Mouse (Mus musculus) left cerebral cortex, postnatal 36 days (tissue): ENCODE data around the gene Ctnnbip1. TPM values are rescaled to one million over a fixed set of nuclear protein-coding genes. Genes with fewer than 3 reads are reported as not detected.
A peak's percentile ranks its signal among the peaks of the same experiment; 100 is the strongest.

Source experiments
- DNase-seq, 2 experiments: peaks; one replicate each; pipeline ENCODE4 v3.0.0; 2021 to 2022; ENCODE audit warnings: low spot score in 2 of 2, mixed read lengths in 1 of 2
- intact Hi-C: fragments of 180-260 bp; cut with DNase I; formaldehyde crosslinking; loops from one replicate; pipeline ENCODE4 v1.15.1; 2025
- total RNA-seq, 2 experiments: library from RNA; stranded (reverse); gene quantifications; 2 replicates each; pipeline ENCODE4 v1.2.3; 2021

Ctnnbip1 gene
- total RNA-seq, 2 experiments from 2014 or later: 36.7 to 43.5 TPM

DNA sequence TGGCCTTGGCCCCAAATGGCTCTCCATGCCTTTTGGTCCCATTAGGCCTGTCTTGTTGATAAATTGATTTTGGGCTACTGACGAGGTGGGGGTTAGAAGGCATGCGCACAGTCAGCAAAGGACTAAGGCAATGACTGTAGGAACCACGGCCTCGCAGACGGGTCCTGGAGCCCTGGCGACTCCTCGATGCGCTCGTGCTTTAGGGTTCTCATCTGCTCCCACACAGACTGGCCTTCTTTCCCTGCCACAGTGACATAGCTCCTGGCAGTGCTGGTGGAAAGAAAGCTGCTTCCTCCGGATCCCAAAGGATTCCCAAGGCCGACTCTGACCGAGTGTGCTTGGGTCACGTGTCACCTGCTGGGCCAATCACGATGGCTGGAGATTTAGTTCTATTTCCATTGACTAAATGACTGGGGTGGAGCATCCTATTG, 56.4 kb downstream of the Ctnnbip1 start:
- intact Hi-C loops: no loop called here
- no peak for DNase-seq

DNA sequence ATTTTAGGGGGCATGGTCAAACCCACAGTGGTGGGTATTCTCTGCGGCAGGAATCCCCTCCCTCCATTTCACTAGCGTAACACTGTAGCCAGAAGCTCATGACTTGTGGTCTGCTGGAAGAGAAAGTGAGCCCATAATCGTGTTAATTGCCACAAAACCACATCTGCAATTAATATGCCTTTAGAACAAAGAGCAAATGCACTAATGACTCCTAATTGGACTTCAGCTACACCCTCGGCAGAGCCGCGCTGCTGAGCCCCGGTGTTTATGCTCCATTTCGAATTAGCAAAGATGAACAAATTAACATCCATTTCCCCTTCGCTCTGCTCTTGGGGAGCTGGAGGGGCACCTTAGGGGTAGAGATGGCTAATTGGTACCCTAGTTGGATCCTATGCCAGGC, 58.0 kb downstream of the Ctnnbip1 start:
- intact Hi-C loops: no loop called here
- DNase-seq: no peak

DNA sequence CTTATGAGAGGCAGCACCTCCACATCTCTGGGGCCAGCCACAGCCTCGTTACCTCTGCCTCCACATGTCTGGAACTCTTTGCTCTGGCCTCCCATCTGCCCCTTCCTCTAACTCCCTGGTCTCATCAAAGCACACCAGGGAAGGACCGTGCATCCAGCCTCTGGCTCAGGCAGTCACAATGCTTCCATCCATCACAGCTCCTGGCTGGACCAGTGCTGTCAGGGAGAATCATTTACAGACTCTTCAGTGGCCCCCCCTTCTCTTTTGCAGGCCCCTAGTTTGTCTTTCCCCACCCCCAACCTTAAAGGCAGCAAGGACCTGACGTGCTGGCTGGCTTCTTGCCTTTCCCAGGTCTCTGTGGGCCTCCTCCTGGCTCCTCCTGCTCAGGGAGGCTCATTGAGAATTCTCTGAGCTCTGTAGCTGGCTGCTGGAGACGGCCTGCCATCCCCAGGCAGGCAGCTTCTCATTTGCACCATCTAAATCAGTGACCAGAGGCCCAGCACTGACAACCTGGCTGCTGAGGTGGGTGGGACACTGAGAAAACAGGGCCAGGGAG, 59.0 kb downstream of the Ctnnbip1 start:
- no peak for DNase-seq
- intact Hi-C loops: no loop called here

DNA sequence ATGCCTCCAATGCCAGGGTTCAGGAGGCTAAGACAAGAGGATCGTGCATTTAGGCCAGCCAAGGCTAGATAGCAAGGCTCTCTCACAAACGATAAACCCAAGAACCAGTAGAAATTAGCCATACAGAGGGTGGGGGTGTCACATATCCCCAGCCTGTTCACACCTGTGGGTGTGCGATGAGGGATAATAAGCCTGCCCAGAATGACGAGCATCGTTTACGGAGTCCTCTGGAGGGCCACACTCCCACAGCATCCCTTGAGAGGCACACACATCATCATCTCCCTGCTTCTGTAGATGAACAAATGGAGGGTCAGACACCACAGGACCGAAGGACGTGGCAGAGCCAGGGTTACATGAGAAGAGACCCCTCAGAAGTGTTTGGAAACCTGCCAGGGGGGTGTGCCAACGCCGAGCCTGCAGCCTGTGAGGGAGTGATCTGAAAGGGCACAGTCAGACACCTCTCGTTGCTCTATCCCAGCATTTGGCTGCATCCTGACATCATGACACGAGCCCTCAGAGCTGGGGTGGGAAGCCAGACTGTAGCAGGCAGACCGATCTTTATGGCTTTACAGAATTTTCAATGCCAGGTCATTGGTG, 60.1 kb downstream of the Ctnnbip1 start:
- intact Hi-C loops: no loop called here
- DNase-seq: no peak

DNA sequence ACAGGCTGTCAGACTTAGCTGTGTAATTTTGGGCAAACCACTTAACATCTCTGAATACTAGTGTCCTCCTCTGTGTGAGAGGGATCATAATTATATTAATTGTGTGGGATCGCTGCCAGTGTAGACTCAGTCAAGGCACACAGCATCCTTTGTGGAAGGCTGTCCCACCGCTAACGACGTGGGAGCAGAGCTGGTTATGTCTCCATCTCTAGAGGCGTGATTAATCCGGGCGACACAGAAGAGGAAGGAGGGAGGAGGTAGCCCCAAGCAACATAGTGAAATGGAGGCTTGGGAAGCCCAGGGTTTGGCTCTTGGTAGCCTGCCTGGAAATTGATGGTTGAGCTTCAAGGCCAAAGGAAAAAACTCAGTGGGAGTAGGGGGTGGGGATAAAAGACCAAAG, 60.8 kb downstream of the Ctnnbip1 start:
- no peak for DNase-seq
- intact Hi-C loops: no loop called here

DNA sequence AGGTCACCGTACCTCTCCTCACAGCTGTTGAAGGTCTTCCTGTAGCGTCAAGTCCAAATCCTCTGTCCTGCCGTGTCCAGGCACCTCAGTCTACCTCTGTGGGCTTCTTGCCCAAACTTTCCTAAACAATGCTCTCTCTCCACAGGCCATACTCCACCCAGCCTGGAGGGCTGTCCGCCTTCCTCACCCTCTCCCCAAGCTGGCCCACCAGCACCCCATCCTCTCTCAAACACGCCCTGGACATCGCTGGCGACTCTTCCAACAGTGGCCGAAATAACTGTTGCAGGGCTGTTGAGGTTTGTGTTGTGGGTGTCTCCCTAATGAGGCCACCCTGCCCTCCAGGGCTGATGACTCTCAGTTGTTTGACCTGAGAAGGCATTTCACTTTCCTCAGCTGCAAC, 67.2 kb downstream of the Ctnnbip1 start:
- no peak for DNase-seq
- intact Hi-C loops: loop anchor here (5.0 kb wide), 1 partner anchor 33 kb away; no protein-coding TSS in a partner anchor

DNA sequence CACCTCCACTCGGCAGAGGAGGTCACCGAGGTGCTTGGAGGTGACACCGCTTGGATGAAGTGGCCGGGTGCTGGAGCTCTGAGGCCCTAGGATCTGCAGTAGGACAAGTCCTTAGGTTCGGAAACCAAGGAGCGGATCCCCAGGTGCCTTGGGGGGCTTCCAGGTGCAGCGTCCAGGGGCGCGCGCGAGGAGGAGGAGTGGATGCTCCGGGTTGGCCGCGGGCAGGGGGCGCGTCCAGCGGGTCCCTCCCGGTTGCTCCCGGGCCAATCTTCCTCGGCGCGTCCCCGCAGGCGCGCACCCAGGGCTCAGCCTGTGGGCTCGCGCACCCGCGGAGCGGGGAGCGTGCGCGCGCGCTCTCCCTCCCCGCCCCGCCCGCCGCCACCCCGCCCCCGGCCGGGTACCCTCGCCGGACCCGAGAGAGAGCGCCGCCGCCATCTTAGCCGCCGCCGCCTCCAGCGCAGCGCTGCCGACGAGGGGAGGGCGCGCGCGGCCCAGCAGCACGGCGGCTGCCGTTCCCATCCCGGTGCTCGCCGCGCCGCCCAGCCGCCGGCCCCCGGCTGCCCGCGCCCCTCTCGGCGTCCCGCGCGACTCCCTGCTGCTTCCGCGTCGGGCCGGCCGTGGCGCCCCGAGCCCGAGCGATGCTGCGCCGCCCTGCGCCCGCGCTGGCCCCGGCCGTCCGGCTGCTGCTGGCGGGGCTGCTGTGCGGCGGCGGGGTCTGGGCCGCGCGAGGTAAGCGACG, 68.2 kb downstream of the Ctnnbip1 start, which contains the start of gene Clstn1:
TSS of gene Clstn1 (plus strand) at position 425 of the 739 bp plus-strand sequence.
- intact Hi-C loops: loop anchor here (2.0 to 5.0 kb wide), 2 partner anchors 23 to 34 kb away; no protein-coding TSS in a partner anchor
- peak; percentile 68 to 79 for DNase-seq

DNA sequence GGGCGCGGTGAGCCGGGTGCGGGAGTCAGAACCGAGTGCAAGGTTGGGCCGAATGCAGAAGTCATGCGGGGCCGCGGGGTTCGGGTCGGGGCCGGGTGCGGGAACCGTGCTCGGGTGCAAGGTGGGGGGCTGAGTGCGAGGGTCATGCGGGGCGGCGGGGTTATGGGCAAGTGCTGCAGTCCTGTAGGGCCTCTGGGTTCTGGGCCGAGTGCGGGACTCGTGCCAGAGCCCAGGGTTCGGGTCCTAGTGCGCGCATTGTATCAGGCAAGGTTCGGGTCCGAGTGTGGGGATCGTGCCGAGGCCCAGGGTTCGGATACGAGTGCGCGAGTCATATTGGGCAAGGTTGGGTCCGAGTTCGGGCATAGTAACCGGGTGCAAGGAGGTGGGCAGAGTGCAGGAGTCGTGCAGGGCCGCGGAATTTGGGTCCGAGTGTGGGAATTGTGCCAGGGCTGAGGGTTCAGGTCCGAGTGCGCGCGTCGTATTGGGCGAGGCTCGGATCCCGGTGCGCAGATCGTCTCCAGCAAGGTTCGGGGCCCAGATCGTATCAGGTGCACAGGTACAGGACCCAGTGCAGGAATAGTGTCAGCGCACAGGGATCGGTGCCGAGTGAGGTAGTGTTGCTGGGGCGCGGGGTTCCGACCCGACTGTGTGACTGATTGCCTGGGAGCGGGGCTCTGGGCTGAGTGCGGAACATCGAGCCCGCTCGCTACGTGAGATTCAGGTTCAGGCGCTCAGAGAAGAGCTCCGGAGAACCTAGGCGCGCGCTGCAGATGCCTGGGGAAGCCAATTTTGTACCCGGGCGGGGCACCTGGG, 69.0 kb downstream of the Ctnnbip1 start:
- peak in 1 of 2 experiments; percentile 56 for DNase-seq
- intact Hi-C loops: loop anchor here (2.0 to 5.0 kb wide), 2 partner anchors 24 to 35 kb away; no protein-coding TSS in a partner anchor

DNA sequence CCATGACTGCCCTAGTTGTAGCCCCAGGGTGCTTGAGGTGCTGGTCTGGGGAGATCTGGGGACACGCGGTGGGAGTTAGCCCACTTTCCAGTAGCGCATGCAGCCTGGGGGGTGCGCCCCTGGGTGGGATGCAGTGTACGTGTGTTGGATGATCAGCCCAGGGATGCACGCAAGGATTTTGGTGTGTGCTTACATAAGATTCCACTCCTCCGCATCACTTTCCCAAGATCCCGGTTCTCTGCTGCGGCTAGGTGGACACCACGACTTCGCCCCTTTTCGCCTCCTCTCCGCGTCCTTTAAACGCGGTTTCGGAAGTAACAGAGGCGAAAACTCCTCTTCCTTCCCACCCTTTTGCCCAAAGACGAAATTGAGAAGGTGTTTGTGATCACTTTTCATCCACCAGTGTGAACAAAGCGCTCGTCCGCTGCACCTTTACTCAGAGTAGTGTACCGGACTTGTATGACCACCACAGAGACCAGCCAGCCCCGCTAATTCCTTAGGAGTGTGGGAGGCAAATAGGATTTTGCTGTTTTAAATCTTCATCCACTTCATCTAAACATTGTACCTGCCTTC, 69.6 kb downstream of the Ctnnbip1 start:
- peak; percentile 73 to 80 for DNase-seq
- intact Hi-C loops: loop anchor here (2.0 to 5.0 kb wide), 2 partner anchors 25 to 35 kb away; no protein-coding TSS in a partner anchor

DNA sequence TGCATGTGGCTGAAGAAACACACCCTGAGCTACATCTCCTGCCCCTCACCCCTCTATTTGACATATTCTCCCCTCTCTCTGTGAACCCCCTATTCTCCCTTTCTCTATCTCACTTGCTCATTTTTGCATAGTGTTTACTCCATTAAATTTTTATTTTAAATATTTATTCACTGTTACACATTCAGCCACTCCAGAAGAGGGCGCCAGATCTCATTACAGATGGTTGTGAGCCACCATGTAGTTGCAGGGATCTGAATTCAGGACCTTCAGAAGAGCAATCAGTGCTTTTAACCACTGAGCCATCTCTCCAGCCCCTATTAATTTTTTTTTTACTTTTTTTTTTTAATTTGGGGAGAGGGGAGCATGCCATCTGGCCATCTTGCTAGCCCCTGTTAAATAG, 72.2 kb downstream of the Ctnnbip1 start:
- intact Hi-C loops: no loop called here
- DNase-seq: no peak

DNA sequence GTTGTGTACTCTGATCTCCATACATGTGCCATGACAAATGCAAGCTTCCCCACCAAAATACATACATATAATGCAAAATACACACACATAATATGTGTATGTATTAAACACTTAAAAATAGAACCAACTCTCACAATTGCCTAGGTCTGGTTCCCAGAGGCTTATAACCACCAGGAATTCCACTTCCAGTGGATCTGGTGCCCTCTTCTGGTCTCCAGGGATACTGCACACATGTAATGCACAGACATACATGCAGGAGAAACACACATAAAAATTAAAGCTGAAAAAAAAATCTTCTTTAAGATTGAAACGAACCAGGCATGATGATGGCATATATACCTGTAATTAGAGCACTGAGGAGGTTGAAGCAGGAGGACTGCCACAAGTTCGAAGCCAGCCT, 73.5 kb downstream of the Ctnnbip1 start:
- DNase-seq: no peak
- intact Hi-C loops: no loop called here

DNA sequence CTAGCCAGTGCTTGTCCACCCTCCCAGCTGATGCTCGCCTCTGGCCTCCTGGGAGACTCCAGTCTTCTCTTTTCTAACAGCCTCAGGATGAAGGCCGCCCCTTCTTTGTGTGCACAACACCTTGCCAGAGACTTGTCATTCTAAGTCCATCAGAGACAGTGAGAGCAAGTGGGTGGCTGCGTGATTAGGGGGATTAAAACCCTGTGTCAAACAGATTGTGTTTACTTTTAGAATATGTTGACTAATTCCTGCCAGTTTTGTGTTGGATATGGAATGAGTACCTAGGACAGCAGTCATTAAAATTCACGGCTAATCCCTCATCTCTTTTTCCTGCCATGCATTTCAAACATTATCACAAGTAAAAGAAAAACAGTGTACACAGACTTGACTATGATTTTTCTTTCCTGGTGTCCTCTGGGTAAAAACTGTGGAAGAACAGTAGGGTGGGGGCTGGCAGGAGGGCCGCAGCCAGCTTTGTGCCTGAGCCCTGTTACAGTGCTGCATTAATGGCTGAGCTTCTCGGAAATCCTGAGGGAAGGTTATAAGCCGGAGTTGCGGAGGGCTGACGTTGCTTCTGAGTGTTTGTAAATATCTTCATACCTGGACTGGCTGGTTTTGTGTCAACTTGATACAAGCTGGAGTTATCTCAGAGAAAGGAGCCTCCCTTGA, 77.0 kb downstream of the Ctnnbip1 start:
- no peak for DNase-seq
- intact Hi-C loops: no loop called here

DNA sequence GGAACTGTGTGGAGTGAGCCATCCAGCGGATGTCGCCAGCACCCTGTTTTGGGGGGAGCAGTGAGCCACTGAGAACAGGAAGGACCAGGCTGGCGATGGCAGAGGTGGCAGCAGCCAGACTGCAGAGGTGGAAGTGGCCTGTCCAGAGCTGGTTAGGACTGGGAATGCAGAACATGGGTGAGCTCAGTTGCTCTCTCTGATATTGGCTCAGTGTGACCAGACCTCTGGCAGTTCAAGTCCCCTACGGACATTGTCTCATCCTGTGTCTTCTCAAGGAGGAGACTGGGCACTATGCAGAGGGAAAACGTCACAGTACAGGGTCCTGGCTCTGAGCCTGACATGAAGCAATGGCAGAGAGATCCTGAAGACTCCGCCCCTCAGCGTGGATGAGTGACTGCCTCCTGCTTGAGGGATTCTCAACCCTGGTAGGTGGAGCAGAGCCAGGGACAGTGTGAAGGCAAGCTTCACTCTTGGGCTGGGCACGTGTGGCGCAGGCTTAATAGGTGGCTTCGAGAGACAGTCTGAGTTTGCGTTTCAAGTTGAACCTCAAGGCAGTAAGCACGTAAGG, 79.7 kb downstream of the Ctnnbip1 start:
- DNase-seq: no peak
- intact Hi-C loops: no loop called here

DNA sequence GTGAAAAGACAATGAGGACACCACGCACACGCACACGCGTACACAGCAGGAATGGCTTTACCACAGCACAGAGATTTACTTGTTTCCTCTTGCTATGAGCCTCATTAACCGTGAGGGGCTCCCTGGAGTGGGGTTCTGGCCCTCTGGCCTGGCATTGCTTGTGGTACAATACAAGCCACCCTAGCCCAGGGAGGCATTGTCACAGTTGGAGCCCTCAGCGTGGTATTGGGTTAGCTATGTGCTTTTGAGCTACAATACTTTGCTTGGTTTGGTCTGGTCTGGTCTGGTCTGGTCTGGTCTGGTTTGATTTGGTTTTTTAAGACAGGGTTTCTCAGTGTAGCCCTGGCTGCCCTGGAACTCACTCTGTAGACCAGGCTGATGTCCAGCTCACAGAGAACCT, 81.5 kb downstream of the Ctnnbip1 start:
- no peak for DNase-seq
- intact Hi-C loops: no loop called here

DNA sequence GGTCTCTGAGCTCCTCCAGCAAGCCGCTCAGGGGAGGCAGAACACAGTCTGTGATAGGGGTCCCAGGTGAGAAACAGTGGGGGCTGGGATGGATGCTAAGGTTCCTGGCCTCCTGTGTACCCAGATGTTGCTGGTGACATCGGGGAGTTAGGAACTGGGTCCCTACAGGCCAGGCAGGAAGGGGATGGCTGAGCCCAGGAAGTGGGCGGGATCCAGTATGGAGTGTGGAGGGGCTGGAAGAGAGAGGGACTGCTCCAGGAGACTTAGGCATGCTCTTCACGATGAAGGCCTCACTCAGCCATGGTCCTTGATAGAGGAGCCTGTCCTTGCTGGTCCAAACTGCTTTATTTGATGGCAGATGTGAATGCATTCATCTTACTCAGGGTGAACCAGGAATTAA, 82.1 kb downstream of the Ctnnbip1 start:
- intact Hi-C loops: no loop called here
- no peak for DNase-seq

DNA sequence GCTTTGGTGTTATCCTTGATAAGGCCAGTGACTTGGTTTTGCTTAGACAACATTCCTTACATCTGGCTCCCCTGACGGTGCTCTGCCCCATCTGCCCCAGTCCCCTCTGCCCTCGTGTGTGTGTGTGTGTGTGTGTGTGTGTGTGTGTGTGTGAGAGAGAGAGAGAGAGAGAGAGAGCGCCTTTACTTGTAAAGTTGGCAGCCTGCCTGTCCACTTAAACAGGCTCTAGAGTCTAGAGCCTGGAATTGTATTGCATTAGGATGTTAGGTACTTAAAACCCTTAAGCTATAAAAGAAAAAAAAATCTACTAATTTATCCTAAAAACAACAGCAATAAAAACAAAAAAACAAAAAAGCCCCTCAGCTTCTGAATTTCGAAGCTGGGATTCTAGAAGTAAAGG, 83.4 kb downstream of the Ctnnbip1 start:
- intact Hi-C loops: no loop called here
- no peak for DNase-seq

DNA sequence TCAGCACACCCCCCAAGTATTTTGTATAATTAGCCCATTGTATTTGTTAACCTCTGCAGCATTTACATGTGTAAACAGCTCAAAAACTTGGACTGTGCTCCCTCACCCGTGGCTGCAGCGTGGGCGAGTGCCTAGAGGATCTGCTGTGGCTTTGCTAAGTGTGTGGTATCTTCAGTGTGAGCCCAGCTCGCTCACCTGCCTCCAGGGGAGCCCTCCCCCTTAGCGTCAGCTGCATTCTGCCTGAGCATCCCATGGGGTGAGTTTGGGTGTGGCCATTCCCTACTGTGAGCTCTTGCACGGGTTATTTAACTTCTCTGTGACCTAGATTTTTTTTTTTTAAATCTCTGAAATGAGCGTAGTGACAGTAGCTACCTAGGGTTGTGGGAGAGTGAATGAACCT, 84.2 kb downstream of the Ctnnbip1 start:
- no peak for DNase-seq
- intact Hi-C loops: no loop called here

DNA sequence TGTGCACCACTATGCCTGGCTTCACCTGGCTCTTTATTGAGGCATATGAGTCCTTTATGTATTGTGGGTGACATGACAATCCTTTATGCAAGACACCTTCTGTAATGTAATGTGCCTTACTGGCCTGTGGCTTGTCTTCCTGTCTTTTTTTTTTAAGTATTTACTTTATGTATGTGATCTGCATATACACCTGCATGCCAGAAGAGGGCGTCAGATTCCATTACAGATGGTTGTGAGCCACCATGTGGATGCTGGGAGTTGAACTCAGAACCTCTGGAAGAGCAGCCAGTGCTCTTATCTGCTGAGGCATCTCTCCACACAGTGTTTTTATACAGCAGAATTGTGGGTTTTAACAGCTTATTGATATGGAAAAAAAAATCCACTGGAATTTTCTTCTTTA, 85.8 kb downstream of the Ctnnbip1 start:
- DNase-seq: no peak
- intact Hi-C loops: no loop called here

DNA sequence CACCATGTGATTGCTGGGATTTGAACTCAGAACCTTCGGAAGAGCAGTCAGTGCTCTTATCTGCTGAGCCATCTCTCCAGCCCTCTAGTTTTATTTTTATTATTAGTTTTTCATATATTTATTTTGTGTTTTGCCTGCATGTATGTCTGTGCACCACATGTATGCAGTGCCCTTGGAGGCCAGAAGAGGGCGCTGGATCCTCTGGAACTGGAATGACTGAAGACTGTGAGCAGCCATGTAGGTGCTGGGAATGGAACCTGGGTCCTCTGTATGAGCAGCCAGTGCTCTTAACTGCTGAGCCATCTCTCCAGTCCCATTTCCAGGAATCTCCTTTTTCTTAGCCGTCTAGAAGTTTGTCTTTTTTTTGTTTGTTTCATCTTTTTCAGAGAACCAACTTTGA, 86.5 kb downstream of the Ctnnbip1 start:
- intact Hi-C loops: no loop called here

More for the DNA sequence above, 86.5 kb downstream of the Ctnnbip1 start:
- DNase-seq: no peak
